ENCODE assay signal across 19 mouse cellular contexts in the genomic region with DNA sequence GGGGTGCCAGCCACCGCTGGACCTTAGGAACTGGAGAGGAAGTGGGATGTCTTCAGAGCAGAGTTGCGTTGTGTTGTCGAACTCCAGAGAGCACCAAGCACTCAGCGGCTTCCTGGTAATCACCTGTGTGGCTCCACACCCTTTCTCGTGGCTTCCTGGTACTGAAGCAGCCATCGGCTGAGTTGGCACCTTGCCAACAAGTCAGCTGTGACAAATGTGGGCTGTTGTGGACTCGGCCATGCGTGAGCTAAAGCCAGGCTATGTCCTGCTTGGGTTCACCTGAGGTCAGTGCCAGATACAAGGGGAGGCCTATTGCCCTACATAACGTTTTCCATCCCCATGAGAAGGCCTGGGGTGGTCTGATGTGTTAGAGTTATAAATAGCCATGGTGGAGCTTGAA. TPM values are rescaled to one million over a fixed set of nuclear protein-coding genes. Genes with fewer than 3 reads are reported as not detected.
DNase-seq lines count a peak whose midpoint lies in the region; ATAC-seq lines count a peak whose summit lies in the region.
"Had no signal": no experiment of that assay in that cellular context is flagged by ENCODE, and none has a peak within 500 bp of the region (broad histone marks: within the 10 kb centered on the region; RNA-seq: fewer than 3 reads in every experiment).

No protein-coding gene starts in this region.

- WGBS in forebrain, embryonic 11.5 days: 80% methylated on average over 9 of the region's 9 CpGs
- 61% methylated on average over 9 of the region's 9 CpGs for WGBS in forebrain, embryonic 15.5 days
- 64% methylated on average over 9 of the region's 9 CpGs for WGBS in intestine, embryonic 16.5 days

- peak; percentile 53 for DNase-seq in forebrain, embryonic 11.5 days (ENCODE audit: low spot score)
- DNase-seq in cerebellum, adult 9-10 months: peak; percentile 55
- DNase-seq in kidney, adult 8-10 months: peak; percentile 23 to 29
- peak; percentile 12 to 44 for DNase-seq in kidney, postnatal 36 days
- DNase-seq in heart, postnatal 10 days: no peak
- DNase-seq in gastrocnemius, adult 8-10 months (ENCODE audit: low spot score in 2 of 2): no peak
- DNase-seq: B cell, adult 2 months; heart, adult 2 months; lung, adult 18-20 months; lung, postnatal 4 days; right cerebral cortex, postnatal 4 days; thymus, adult 18-20 months had no signal

- ATAC-seq in forebrain, embryonic 11.5 days (replicated peaks; ENCODE audit: low FRiP score): no peak
- ATAC-seq in forebrain, embryonic 15.5 days (replicated peaks): no peak
- ATAC-seq in intestine, embryonic 16.5 days: no peak
- ATAC-seq: forebrain, embryonic 14.5 days had no signal

- no peak overlapping the region for H3K9ac ChIP-seq in forebrain, embryonic 11.5 days (ENCODE audit: low read length)
- no peak overlapping the region for H3K9ac ChIP-seq in forebrain, embryonic 15.5 days (replicated peaks)
- H3K9ac ChIP-seq in intestine, embryonic 16.5 days (ENCODE audit: low read depth, low read length): no peak overlapping the region
- H3K9ac ChIP-seq: hindbrain, embryonic 15.5 days; midbrain, embryonic 12.5 days had no signal

- no peaks in the 10 kb centered on the region for H3K9me3 ChIP-seq in forebrain, embryonic 11.5 days (ENCODE audit: control insufficient read depth, low read length)
- H3K9me3 ChIP-seq in forebrain, embryonic 15.5 days: no peaks in the 10 kb centered on the region
- no peaks in the 10 kb centered on the region for H3K9me3 ChIP-seq in intestine, embryonic 16.5 days (ENCODE audit: control insufficient read depth, low read length)
- H3K9me3 ChIP-seq: hindbrain, embryonic 15.5 days; midbrain, embryonic 12.5 days had no signal

- H3K4me2 ChIP-seq in forebrain, embryonic 11.5 days (ENCODE audit: low read depth, low read length, severe bottlenecking): no peak overlapping the region
- H3K4me2 ChIP-seq in forebrain, embryonic 15.5 days (replicated peaks): no peak overlapping the region
- no peak overlapping the region for H3K4me2 ChIP-seq in intestine, embryonic 16.5 days (ENCODE audit: low read depth, low read length)
- H3K4me2 ChIP-seq: hindbrain, embryonic 15.5 days; midbrain, embryonic 12.5 days had no signal

- no peak overlapping the region for H3K4me3 ChIP-seq in forebrain, embryonic 11.5 days (ENCODE audit: low read depth, low read length)
- no peak overlapping the region for H3K4me3 ChIP-seq in forebrain, embryonic 15.5 days
- H3K4me3 ChIP-seq in intestine, embryonic 16.5 days (ENCODE audit: low read length): no peak overlapping the region
- H3K4me3 ChIP-seq: heart, adult 2 months; hindbrain, embryonic 15.5 days; midbrain, embryonic 12.5 days had no signal

- intact Hi-C loops in heart, postnatal 10 days (cut with DNase I): no loop called here

- H3K27me3 ChIP-seq in forebrain, embryonic 11.5 days (ENCODE audit: control insufficient read depth, insufficient read depth, low read length): no peaks in the 10 kb centered on the region
- no peaks in the 10 kb centered on the region for H3K27me3 ChIP-seq in forebrain, embryonic 15.5 days
- no peaks in the 10 kb centered on the region for H3K27me3 ChIP-seq in intestine, embryonic 16.5 days (replicated peaks; ENCODE audit: control insufficient read depth, insufficient read depth, low read length)
- H3K27me3 ChIP-seq: hindbrain, embryonic 15.5 days had no signal

- no peaks in the 10 kb centered on the region for H3K4me1 ChIP-seq in forebrain, embryonic 11.5 days (replicated peaks; ENCODE audit: control insufficient read depth, insufficient read depth, low read length)
- H3K4me1 ChIP-seq in forebrain, embryonic 15.5 days: no peaks in the 10 kb centered on the region
- no peaks in the 10 kb centered on the region for H3K4me1 ChIP-seq in intestine, embryonic 16.5 days (ENCODE audit: control insufficient read depth, insufficient read depth, low read length)

- H3K27ac ChIP-seq in forebrain, embryonic 11.5 days (ENCODE audit: low read depth, low read length): no peak overlapping the region
- H3K27ac ChIP-seq in forebrain, embryonic 15.5 days (replicated peaks): no peak overlapping the region
- H3K27ac ChIP-seq in intestine, embryonic 16.5 days (ENCODE audit: low read length): no peak overlapping the region
- H3K27ac ChIP-seq: heart, adult 2 months; hindbrain, embryonic 15.5 days; midbrain, embryonic 12.5 days had no signal

- H3K36me3 ChIP-seq in forebrain, embryonic 11.5 days (ENCODE audit: control insufficient read depth, insufficient read depth, low read length): no peaks in the 10 kb centered on the region
- H3K36me3 ChIP-seq in forebrain, embryonic 15.5 days: no peaks in the 10 kb centered on the region
- no peaks in the 10 kb centered on the region for H3K36me3 ChIP-seq in intestine, embryonic 16.5 days (ENCODE audit: control insufficient read depth, insufficient read depth, low read length)
- H3K36me3 ChIP-seq: hindbrain, embryonic 15.5 days; midbrain, embryonic 12.5 days had no signal

RNA-seq across cellular contexts. Expression of a gene that starts 18.0 kb away (rescaled TPM):
- 0.27 TPM in 1 of 2 replicates, not detected in the other for polyA plus RNA-seq in forebrain, embryonic 11.5 days (2014; fragmentation: Nextera tagmentation; extraction: Ambion mirVana)
- 1.7 and 2.1 TPM in 2 replicates for polyA plus RNA-seq in forebrain, embryonic 15.5 days (2015; fragmentation: Nextera tagmentation; extraction: Ambion mirVana)
- total RNA-seq in heart, postnatal 10 days (2021): not detected
- 0.16 and 0.17 TPM in 2 replicates for polyA plus RNA-seq in intestine, embryonic 16.5 days (2015; fragmentation: Nextera tagmentation; extraction: Ambion mirVana)
- under 1 TPM in 1 of 4 experiments, not detected in 3; 0.15 TPM for total RNA-seq in gastrocnemius, adult 8-10 months (2022)
- total RNA-seq: common myeloid progenitor, adult 5-6 weeks; heart, adult 2 months had no signal
- polyA plus RNA-seq: embryonic facial prominence, embryonic 14.5 days; heart, adult 2 months had no signal

Comparison
In these comparisons a context has a peak if more than half of its experiments do, and no peak if none do; other contexts are left out.
1. DNase-seq: peak in forebrain, embryonic 11.5 days (single experiment), cerebellum, adult 9-10 months (single experiment), kidney, adult 8-10 months (2 of 2) and kidney, postnatal 36 days (2 of 2); none in heart, postnatal 10 days (0 of 2) and gastrocnemius, adult 8-10 months (0 of 2).